Mouse (Mus musculus) liver (tissue): Measurements from ENCODE around the gene Luc7l2.

Experiments
- DNase-seq: peaks from one replicate; pipeline ENCODE4 v3.0.0-alpha.2; 2020; ENCODE audit warnings: mixed read lengths

Gene Luc7l2

DNA sequence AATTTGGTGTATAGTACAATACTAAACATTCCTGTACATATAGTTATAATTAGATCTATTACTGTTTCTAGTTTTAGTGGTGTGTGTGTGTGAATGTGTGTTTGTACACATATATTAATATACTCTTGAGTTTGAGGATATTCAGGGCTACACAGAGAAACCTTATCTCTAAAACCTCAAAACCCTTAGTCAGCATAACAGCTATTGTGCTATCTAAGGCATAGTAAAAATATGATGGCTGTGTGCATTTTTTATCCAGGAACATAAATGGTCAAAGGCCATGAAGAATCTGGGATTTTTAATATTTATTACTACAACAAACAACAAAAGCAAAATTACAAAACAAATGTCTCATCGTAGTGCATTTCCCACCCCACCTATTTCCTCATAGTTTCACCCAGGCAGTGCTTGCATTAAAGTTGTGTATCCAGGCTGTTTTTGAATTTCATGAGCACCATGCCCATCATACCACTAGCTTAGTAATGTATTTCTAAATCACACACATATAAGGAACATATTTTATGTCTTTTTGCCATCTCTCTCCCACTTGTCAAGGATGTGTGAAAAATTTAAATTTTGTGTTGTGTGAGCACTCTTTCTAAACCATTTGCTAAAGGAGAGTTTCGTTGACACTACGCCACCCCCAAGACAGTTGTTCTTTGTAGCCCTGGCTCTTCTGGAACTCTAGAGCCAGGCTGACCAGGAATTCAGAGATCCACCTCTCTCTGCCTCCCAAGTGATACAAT lies 29.2 kb downstream of the Luc7l2 start:
- DNase-seq = no peak

DNA sequence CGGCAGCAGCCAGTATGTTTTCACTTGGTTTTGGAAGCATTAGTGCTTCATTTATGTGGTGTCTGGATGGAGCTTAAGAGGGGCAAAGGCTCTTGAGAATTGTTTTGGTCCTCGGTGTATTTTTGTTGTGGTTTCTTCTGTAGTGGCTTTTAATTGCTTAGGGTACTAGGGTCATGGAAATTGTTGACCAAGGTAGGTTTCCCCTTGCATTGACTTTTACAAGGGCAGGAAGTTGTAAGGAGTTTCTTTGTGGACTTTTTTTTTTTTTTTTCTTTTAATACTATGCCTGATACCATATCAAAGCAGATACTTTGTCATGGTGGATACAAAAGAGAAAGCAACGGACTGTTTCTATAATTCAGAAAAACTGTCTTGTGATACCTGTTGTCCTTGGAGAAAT lies 30.6 kb downstream of the Luc7l2 start:
- DNase-seq = no peak

DNA sequence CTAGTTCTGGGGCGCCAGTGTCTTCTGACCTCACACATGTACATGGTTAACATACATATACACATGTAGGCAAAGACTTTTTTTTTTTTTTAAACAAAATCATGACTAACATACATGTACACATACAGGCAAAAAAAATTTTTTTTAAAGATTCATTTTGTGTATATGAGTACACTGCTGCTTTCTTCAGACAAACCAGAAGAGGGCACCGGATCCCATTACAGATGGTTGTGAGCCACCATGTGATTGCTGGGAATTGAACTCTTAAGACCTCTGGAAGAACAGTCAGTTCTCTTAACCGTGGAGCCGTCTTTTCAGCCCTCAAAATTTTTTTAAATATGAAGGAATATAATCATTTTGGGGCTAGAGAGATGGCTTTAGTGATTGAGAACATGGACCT lies 46.3 kb downstream of the Luc7l2 start:
- DNase-seq = no peak

DNA sequence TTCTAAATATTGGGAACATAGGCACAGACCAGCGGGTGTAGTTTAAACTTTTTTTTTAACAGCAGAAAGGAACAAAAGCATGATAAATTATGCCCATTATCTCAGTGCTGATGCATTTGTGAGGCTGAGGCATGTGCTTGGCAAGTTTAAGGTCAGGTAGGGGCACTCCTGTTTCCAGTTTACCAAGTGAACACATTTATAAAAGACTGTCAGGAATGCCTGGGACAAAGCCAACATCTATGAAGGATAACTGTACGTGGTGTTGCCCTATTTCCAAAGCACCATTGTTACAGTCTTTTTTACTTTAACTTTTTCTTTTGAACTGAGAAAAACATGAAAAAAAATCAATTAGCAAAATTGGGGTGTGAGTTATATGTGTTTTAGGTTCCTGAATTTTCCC lies 58.8 kb downstream of the Luc7l2 start:
- DNase-seq = no peak

DNA sequence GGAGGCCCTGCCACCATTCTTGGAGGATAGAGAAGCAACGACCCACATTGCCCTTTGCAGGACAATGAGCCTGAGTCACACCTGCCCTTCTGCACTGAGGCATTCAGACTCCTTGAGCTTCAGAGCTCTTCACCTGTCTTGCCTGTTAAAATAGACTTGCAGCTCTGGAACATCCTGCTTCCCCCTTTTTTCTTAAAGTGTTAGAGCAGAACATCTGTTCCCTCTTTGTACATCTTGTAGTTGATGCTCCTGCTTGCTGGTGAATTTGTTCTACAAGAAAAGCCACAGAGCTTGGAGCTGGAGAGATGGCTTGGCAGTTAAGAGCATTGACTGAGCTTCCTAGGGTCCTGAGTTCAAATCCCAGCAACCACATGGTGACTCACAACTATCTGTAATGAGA lies 71.3 kb downstream of the Luc7l2 start:
- no peak for DNase-seq

DNA sequence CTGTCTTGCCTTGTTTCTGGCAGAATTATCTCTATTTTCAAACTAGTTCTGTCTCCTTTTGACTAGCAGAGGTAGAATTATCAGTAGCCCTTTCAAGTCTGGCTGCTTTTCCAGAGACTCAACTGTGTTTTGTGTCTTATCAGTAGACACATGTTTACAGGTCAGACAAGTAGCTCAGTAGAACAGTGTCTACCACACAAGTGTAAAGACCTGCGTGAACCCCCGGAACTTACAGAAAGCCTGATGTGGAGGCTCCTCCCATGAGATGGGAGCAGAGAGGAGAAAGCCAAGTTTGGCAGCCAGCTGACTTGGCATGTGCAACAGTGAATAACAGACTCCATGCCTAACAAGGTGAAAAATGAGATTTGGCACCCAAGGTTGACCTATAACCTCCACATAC lies 72.3 kb downstream of the Luc7l2 start:
- DNase-seq = peak; percentile 44

DNA sequence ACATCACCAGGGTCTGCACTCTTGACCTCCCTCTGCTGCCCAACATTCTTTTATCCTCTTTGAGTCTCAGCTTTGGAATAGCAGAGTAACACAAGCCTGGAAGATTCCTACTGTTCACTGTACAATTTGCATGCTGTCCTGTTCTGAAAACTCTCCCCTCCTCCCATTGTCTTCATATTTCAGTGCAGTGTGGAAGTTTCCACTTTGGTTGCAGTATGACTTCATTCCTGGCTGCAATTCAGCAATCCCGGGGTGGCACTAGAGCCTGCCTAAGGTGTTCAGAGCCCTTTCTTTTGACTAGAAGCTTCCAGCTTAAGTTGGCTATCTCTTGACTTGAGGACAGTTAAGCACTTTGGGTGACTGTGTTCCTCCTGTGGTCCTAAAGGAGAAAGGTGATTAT lies 73.3 kb downstream of the Luc7l2 start:
- DNase-seq = no peak

DNA sequence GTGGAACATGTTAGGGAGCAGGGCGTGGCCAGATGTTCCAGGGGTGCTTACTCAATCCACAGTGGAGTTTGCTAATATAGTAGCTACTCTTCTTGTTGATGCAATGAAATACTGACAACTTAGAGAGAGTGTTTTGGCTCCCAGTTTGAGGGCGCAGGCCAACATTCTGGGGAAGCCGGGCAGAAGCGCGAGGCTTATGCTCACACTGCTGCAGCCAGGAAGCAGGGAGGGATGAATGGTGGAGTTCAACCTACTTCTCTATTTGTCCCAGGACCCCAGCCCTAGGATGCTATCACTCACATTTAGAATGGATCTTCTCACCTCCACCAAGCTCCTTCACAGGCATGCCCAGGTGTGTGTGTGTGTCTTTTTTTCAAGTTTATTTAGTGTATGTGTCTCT lies 75.0 kb downstream of the Luc7l2 start:
- DNase-seq = no peak

DNA sequence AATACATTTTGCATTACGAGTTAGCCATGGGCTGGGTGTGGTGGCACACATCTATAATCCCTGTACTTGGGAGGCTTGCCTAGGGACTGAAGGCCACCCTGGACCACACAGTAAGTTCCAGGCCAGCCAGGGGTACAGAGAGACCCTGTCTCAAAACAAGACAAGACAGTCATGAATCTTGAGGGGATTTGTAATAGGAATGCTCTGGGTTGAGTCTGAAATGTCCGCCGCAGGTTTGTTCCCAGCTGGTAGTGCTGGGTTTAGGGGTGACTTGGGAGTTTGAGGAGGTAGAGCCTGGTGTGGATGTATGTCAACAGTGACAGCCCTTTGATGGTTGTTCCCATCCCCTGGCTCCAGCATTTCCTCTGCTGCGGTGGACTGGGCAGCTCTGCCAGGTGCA lies 75.9 kb downstream of the Luc7l2 start:
- DNase-seq = no peak

DNA sequence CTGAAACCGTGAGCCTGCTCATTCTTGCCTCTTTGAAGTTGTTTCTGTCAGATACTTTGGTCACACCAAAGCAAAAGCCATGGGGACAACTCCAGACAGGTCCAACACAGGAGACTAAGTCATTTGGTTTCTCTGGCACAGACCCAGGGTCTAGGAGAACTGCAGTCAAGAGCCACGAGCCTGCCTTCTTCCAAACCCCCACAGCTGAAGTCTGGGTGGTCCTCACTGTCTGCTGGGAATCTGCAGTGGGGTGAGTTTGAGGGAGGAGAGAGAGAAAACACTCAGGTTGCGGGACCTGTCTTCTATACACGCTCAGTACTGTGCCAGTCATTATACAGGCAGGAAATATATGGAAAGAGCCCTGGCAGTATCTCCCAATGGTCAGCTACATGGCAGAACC lies 76.4 kb downstream of the Luc7l2 start:
- DNase-seq = no peak

DNA sequence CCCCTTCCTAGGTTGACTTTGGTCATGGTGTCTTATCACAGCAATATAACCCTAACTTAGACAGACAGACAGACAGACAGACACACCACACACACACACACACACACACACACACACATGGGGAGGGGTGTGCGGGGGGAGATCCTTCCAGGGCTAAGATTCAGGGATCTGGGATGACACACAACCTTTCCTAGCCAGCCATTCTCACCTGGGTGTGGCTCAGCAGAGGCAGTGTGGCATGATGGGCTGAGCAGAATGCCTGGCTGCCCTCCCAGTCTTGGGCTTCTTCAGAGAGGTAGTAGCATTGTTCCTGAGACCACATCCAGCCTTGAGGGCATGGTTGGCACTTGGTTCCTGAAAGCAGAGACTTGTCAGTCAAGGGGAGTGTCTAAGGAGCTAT lies 78.4 kb downstream of the Luc7l2 start:
- DNase-seq = no peak

DNA sequence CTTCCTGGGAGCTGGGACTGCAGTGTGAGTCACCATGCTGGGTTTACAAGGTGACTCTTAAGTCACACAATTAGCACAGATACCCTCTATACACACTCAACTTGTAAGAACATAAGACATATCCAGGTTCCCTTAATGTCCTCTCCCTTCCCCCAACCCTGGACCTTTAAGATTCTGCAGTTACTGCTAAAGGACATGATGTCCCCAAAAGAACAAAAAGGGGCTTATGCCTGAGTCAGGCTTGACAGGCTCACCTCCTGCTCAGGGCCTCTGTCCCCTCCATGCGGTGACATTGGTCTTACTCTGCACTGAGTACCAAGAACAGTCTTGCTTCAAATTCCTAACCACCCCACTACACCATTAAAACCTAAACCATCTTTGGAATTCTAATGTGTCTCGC lies 81.7 kb downstream of the Luc7l2 start:
- no peak for DNase-seq

DNA sequence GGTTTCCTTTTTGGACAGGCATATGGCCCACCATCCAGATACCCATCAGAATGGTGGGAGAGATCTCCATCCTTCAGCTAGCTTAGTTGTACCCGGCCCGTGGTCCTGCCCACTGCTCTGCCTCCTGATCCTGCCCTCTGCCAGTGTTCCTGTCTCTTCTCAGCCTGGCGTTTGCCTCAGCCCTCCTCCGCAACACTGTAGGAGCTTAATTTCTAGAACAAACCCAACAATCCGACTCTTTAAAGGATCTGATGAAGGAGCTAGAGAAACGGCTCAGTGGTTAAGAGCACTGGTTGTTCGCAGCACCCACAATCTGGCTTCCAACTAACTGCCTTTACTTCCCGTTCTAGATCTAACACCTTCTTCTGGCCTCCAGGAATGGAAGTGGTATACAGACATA lies 83.3 kb downstream of the Luc7l2 start:
- peak; percentile 1 for DNase-seq

DNA sequence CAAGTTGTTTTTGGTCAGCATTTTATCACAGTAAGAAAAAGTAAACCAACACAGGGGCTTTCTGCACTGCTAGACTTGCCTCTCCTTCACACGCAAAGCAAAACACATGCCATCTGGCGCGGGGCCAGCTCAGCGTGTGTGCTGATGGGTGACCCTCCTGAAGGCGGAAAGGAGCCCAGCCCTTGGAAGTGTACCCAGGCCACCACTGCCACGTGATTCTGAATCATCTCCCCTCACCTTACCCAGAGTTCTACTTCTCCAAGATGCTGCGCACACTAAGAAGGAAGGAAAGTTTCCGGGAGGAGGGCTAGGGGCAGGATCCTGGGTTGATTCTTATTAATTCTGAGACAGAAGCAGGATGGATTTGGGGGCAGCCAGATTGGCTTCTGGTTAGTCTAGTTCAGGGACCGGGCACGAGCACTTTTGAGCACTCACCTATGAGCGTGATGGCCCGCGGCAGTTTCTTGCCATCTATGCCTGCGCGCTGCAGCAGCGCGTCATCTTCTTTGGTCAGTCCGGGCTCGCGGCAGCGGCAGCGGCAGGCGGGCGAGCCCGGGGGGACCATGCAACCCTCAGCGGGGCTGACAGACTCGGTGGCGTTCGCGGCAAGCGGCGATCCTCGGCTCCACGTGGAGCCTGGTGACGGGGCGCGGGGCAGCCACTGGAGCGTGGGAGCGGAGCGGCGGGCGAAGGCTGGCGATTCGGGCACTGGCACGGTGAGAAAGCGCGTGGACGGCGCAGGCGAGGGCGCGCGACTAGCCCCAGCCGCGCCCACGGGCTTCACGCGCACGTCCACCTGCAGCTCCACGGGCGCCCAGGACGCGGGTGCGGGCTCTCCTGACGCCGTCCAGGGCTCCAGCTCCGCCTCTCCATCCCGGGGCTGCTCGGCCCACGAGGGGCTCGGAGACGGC lies 85.1 kb downstream of the Luc7l2 start:
- peak; percentile 34 for DNase-seq

DNA sequence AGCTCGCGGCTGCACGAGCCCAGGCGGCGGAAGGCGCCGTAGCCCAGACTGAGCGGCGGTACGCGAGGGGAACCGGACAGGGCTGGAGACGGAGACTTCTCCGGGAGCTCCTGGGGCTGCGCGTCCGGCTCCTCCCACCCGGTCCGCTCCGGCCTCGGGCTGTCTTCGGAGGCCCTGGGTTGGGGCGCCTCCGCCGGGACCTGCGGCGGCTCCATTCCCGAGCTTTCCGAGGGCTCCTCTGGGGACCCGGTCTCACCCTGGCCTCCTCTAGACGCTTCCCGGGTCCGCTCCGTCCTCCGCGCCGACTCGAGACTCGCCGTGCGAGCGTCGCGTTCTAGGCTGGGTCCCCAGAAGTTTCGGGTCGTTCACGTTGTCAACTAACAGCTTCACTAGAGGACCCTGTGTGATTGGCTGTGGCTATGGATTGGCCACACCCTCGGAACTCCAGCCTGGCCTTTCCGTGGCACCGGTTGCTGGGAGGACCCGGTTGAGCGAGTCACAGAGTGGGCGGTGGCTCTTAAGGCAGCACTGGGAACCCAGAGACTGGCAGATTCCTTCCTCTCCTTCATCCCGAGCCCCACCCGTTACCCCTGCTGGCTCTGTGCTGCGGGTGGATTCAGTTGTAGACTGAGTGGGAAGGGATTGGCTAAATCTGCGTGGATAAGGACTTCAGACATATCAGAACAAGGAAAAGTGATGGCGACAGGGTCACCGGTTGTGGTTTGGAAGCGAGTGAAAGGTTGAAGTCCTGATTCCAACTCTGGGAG lies 85.9 kb downstream of the Luc7l2 start, which contains the start of gene Klrg2:
Gene Klrg2 (minus strand): TSS at position 391 of the 767 bp plus-strand sequence.
- DNase-seq = peak; percentile 52

DNA sequence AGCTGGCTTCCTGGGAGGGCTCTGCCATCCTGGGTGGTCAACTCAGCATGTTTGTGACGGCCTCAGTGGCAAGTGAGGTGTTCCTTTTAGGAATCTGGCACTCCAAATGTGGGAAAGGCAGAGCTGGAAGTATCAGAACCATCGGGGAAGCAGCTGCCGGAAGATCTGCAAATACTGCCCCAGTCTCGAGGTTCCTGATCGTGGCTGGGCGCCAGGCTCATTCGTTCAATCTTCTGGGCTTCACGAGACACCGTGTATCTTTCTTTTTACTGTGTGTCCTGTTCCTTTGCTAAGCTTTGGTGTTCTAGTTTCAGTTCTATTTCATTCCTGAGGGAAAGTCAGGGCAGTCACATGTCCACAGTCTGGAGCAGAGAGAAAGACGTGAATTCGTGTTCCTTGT lies 89.3 kb downstream of the Luc7l2 start:
- DNase-seq = no peak

DNA sequence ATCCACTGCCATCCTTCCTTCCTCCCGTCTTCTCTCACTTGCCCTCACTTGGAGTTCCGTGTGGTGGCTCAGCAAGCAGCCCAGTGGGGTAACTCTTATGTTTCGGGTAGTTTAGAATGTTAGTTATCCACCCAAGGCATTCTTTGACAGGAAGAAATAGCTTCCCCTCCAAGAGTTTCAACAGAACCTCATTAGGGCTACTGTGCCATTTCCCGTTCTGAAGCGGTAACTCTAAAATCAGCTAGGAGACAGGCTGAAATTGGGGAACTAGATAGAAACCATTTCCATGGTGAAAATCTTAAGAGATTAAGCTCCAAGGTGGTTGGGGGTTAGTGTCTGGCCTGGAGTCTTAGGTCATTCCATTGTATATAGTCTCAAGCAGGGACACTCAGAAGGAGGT lies 90.1 kb downstream of the Luc7l2 start:
- no peak for DNase-seq

DNA sequence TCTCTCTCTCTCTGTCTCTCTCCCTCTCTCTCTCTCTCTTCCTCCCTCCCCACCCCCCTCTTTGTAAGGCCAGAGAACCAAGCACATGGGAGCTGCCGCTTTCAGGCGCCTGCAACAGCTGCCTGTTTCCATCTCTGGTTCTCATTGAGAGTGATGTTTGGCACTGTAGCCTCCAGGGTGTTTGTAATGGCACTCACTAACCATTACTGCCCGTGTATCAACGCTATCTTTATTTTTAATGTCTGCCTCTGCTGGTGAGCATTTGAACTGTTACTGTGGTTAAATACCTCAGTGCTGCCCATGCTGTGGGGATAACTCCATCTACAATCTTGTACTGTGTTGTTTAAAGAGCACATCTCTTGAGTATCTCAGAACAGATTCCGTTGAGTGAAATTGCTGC lies 90.5 kb downstream of the Luc7l2 start:
- no peak for DNase-seq

DNA sequence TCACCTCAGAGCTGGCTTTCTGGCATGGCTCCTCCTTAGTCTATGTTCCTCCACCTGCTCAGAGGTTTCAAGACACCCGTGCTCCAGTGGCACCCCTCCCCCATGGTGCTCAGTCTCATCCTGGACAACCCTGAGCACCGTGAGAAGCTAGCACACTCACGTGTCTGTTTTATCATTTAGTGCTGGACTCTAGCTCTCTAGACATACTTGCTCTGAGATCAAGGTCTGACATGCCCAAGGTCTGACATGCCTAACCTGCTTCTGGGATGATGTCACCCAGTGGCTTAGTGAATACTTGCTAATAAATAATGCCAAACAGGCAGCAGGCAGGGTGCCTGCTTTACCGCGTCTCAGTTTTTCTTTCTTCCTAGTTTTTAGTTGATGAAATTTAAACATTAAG lies 91.5 kb downstream of the Luc7l2 start:
- no peak for DNase-seq

DNA sequence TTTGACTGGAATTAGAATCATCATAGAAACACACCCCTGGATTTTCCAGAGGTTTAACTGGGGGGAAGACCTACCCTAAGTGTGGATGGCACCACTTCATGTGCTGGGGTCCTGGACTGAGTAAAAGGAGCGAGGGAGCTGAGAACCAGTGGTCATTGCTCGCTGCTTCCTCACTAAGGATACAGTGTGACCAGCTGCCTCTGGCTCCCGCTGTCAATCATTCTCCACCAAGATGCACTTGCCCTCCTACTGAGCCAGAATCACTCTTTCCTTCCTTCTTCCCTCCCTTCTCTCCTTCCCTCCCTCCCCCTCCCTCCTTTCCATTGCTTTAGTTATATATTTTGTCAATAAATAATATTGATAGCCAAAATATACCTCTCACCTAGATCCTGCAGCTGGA lies 91.9 kb downstream of the Luc7l2 start:
- no peak for DNase-seq

DNA sequence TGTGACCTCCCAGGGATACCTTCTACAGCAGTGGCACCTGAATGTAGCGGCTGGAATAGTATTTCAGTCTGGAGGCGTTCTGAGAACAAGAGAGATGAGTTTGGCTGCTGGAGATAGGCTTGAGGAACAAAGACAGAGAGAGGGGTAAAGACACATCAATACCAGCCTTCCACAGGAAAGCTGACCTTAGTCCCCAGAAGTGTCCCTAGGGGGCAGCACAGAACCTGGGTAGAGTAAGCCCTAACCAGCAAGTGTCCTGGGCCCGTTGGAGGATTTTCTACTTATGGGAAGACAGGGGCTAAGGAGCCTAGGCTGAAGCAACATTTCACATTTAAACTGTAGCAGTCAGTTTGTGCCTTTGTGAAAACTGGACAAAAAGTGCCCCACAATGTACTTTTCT lies 98.4 kb downstream of the Luc7l2 start:
- peak; percentile 50 for DNase-seq

DNA sequence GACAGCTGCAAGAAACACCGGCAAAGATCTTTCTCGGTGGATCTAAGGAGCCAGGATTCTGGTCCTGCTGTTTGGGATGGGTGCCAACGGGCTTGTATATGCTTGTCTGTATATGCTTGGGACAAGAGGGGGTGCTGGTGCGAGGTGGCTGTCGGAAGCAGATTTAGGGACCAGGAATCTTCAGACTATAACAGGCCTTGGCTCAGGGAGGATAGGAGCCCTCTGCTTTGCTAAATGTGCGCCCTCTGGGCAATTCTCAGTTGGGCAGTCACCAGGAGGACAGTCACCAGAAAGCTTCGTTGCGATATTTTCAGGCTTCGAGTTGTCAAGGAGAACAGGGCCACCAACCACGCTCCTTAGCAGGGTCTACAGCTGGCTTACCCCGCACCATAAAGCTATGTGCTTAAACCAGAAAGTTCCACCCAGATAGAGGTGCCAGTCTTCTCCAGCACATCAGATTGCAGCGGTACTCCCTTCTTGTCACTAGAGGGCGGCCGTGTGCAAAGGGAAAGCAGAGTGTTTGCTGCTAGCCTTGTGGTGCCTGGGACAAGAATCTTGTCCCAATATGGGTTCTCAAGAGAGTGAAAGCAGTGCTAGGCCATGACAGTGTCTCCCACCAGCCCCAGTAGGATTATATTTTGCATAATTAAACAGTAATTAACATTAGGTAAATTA lies 99.3 kb downstream of the Luc7l2 start:
- peak; percentile 77 for DNase-seq
